Mouse (Mus musculus) thymus, postnatal 0 days (tissue): ENCODE data around the gene 2700097O09Rik. TPM values are rescaled to one million over a fixed set of nuclear protein-coding genes. Genes with fewer than 3 reads are reported as not detected.
"Not testable (repeated sequence)": the region's sequence is repeated elsewhere in the genome, so short reads cannot be mapped to it uniquely, and the experiment has no call there.

ENCODE experiments used
- DNase-seq: peaks from one replicate; pipeline ENCODE4 v3.0.0-alpha.2; 2015; ENCODE audit warnings: low spot score
- polyA plus RNA-seq: library from polyadenylated mRNA; unstranded; fragments of >200 nt; fragmentation: Nextera tagmentation; extraction: Ambion mirVana; gene quantifications from 2 replicates; pipeline ENCODE4 v1.2.1, GENCODE M21; 2015

Gene 2700097O09Rik
- polyA plus RNA-seq, result 13.4 and 13.5 TPM in 2 replicates

GRCm38 (mm10) chr12:55079726-55080600, at the start of gene 2700097O09Rik, which contains the start of gene Srp54a:
2700097O09Rik (minus strand) TSS chr12:55080110.
Srp54a (plus strand) TSS chr12:55080262.
- peak; percentile 95 for DNase-seq

GRCm38 (mm10) chr12:55124731-55125130, 44.8 kb upstream of the 2700097O09Rik start:
- DNase-seq, result not testable (repeated sequence)

- DNase-seq, result not testable (repeated sequence)
Measured at GRCm38 (mm10) chr12:55124242-55124641, 44.3 kb upstream of the 2700097O09Rik start, which contains the start of gene Fam177a. Fam177a (plus strand) TSS chr12:55124469.

- DNase-seq, result not testable (repeated sequence)
Measured at GRCm38 (mm10) chr12:55112616-55113015, 32.7 kb upstream of the 2700097O09Rik start.

GRCm38 (mm10) chr12:55092127-55092526, 12.2 kb upstream of the 2700097O09Rik start:
- DNase-seq, result not testable (repeated sequence)

- DNase-seq, result not testable (repeated sequence)
Measured at GRCm38 (mm10) chr12:55080601-55080942, 662 bp upstream of the 2700097O09Rik start.

- not testable (repeated sequence) for DNase-seq
Measured at GRCm38 (mm10) chr12:55078706-55079105, 1.2 kb downstream of the 2700097O09Rik start.

GRCm38 (mm10) chr12:55075296-55075695, 4.6 kb downstream of the 2700097O09Rik start:
- no peak for DNase-seq

- no peak for DNase-seq
Measured at GRCm38 (mm10) chr12:55073686-55074085, 6.2 kb downstream of the 2700097O09Rik start.

- no peak for DNase-seq
Measured at GRCm38 (mm10) chr12:55072495-55072894, 7.4 kb downstream of the 2700097O09Rik start.

- DNase-seq, result no peak
Measured at GRCm38 (mm10) chr12:55062141-55062540, 17.8 kb downstream of the 2700097O09Rik start.

- DNase-seq, result no peak
Measured at GRCm38 (mm10) chr12:55061006-55061405, 18.9 kb downstream of the 2700097O09Rik start.

GRCm38 (mm10) chr12:55060212-55060898, 19.6 kb downstream of the 2700097O09Rik start:
- no peak for DNase-seq

GRCm38 (mm10) chr12:55059812-55060211, 20.1 kb downstream of the 2700097O09Rik start:
- DNase-seq, result no peak

GRCm38 (mm10) chr12:55058865-55059615, 20.9 kb downstream of the 2700097O09Rik start:
- DNase-seq, result no peak

GRCm38 (mm10) chr12:55056703-55057102, 23.2 kb downstream of the 2700097O09Rik start:
- DNase-seq, result no peak

GRCm38 (mm10) chr12:55054551-55055241, 25.2 kb downstream of the 2700097O09Rik start:
- no peak for DNase-seq

- DNase-seq, result no peak
Measured at GRCm38 (mm10) chr12:55053267-55053666, 26.6 kb downstream of the 2700097O09Rik start.

GRCm38 (mm10) chr12:55051210-55052173, 28.4 kb downstream of the 2700097O09Rik start:
- DNase-seq, result no peak
